Mouse (Mus musculus) embryo, embryonic 11.5 days (tissue): ENCODE results near the gene Dyrk1b.
"Not testable (repeated sequence)": the region's sequence is repeated elsewhere in the genome, so short reads cannot be mapped to it uniquely, and the experiment has no call there.

Source experiments
- DNase-seq: peaks from one replicate; pipeline ENCODE4 v3.0.0-alpha.2; 2012; ENCODE audit warnings: low read depth, low spot score

Dyrk1b gene

DNA sequence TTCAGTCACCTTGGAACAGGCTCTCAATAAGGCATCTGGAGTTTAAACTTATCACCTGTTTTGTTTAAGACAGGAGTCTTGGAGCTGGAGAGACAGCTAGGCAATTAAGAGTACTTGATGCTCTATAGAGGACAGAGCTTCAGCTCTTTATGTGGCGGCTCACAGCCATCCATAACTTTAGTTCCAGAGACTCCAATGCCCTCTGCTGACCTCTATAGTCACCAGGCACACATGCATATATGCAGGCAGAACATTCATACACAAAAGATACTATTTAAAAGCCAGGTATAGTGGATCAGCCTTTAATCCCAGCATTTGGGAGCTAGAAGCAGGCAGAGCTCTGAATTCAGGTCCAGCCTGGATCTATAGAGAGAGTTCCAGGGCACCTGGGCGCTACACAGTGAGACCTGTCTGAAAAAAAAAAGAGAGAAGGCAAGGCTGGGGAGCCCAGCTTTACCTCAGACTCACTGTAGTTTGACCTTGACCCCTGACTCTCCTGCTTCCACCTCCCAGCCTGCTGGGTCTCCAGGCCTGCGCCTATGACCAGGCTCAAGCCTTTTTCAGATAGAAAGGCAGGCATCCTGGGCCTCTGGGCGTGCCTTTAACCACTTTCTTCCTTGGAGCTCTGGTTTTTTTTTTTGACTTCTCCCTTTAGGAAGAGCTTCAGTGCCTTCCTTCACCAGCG is 16.3 kb downstream of the Dyrk1b start:
- no peak for DNase-seq

DNA sequence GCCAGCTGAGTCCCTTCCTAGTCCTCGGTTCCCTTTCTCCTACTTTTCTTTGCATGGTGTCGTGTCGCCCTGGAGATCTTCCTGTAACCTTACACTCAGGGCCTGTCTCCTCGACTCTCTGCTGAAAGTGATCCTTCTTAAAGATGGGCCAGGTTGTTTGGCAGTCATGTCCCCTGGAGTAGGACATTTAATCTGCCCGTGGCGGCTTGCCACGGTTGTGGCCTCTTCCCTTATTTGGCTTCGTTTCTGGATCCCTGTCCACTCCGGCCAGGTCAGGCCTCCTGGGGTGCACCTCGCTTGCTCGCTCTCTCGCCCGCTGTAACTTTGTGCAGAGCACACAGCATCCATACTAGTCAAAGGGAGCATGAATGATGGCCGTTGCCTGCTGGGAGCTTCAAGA is 17.3 kb downstream of the Dyrk1b start:
- no peak for DNase-seq

DNA sequence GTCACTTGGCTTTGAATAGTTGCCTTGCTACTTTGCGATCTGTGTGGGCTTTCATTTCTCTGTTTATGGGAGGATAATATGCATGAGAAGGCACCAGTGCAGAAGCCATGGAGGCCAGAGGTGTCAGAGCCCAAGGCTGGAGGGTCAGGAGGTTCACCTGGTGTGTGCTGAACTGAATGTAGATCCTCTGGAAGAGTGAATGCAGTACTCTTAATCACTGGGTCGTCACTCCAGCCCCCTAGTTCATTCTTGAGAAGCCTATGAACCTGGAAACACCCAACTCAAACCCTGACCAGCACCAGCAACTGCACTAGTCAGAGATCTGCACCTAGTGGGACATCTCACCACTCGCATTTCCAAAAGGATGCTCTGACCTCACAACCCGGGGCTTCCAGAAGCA is 19.8 kb downstream of the Dyrk1b start:
- no peak for DNase-seq

DNA sequence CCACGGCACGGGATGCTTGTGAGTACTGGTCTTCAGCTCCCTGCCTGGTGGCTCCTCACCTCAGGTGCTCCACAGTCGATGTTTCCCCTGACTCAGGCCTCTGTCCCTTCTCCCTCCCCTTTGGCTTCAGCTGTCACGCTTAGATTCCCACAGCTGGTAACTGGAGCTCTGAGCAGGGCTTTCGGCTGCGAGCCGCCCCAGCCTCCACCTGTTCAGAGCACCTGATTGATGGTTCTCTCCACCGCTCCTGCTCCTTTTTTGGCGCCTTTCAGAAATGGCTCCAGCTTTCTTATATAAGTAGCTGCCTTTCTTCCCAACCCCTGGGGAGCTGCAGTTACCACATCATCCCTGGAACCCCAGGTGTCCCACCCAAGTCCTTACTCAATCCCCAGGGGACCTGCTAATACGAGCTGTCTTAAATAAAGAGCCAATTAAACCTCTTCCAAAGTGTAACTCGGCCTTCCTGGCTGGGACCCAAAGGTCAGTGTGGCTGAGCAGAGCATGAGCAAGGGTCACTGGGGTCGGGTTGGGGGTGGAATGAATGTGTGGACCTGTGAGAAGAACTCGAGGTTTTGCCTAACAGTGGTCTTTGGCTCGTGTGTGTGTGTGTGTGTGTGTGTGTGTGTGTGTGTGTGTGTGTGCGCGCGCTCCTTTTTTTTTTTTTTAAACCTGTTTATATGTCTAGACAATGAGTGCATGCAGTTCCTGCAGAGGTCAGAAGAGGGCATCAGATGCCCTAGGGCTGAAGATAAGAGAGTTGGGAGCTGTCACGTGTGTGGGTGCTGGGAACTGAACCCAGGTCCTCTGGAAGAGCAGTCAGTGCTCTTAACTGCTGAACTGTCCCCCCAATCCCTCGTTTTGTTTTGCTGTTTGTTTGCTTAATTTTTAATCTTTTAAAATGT is 24.2 kb downstream of the Dyrk1b start:
- no peak for DNase-seq

DNA sequence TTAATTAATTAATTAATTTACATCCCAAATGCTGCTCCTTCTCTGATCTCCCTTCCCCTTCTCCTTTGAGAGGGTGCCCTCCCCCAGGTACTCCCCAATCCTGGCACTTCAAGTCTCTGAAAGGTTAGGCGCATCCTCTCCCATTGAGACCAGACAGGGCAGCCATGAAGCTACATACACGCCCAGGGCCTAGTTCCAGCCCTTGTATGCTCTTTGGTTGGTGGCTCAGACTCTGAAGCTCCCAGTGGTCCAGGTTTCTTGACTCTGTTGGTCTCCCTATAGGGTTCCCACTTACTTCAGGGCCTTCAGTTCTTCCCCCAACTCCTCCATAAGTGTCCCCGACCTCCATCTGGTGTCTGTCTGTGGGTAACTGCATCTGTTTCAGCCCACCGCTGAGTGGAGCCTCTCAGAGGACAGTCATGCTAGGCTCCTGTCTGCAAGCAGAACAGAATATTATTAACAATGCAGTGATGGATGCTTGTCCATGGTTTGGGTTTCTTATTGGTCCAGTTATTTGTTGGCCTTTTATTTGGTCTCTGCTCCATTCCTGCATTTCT is 26.9 kb downstream of the Dyrk1b start:
- DNase-seq: no peak

DNA sequence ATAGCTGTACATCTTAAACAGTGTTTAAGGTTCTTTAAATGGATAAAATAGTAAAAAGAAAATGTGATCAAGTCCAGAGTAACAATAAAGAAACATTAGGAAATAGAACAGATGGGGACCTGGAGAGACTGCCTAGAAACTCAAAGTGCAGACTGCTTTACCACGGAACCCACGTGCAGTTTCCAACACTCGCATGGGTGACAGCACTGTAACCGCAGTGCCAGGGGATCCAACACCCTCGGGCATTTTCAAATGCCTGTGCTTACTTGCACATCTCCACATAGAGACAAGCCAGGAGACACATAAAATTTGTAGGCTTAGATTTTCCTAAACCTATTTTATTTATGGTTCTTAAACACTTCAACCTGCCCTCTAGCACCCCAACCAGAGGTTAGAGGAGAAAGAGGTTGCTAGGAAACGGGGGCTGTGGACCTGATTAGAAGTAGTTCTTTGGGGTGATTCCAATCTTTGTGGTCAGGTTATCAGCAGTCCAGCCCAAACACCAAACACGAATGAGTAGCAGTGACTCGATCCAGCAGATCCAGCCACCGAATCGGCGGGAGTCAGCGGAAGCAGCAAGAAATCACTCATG is 29.2 kb downstream of the Dyrk1b start:
- DNase-seq: no peak

DNA sequence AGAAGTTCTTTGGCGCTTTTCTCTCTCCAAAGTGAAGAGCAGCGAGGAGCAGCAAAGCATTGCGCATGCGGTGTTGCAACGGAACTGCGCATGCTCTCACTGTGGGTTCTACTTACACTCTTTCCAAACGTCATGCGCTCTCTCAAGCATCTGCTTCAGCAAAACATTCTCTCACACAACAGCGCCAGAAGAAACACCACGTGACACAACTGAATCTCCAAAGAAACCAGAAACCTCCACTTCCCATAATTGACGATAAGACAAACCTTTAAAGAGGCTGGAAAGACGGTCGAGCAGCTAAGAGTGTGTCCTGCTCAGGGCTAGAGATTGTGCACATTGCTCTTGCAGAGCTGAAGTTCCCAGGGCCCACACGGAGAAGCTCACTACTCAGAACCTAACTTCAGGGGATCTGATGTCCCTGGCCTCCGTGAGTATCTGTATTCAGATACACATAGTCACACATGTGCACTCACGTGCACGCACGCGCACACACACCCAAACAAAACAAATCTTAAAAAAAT is 29.8 kb downstream of the Dyrk1b start:
- peak; percentile 45 for DNase-seq

DNA sequence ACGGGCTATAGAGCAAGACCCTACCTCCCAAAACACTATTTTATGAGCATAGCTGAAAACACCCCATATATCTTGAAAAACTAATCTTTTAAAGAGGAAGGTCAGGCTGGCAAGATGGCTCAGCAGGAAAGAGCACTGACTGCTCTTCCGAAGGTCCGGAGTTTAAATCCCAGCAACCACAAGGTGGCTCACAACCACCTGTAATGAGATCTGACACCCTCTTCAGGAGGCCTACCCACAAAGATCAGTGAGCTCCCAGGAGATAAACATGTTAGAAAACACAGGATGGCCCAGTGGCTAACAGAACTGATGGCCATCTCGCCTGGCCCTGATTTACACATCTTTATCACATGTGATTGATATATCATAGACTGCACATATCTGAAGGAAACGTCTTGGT is 31.5 kb downstream of the Dyrk1b start:
- DNase-seq: no peak

DNA sequence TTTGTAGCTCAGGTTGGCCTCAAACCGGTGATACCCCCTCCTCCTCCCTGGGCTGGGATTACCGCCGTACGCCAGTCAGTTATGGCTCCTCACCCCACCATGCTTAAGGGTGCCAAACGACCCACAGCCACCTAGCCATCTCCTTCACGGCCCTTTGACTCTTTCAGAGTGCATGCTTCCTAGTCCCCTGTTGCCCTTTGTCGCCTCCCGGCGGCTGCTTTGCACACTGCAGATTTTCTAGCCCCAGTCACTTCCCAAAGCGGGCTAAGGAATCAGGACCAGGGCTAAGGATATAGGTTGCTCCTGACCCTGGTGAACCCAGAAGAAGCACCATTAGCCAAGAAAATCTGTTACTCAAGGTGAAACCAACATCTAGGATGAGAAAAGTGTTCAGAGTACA is 34.9 kb downstream of the Dyrk1b start:
- no peak for DNase-seq

DNA sequence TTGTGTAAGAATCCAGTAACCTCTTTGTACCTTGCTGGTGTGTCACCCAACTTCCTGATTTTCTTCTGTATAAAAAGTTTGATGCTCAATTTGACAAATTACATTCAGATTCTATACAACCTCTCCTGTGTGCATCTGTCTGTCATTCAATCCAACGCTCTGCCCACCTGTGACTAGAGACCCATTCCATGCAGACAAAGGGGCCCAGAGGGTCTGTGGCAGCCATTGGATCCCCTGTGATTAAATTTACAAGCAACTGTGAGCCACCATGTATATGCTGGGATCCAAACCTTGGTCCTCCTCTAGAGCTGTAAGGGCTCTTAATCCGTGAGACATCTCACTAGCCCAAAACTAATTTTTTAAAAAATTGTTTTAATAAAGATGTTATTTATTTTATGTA is 36.7 kb downstream of the Dyrk1b start:
- DNase-seq: not testable (repeated sequence)

DNA sequence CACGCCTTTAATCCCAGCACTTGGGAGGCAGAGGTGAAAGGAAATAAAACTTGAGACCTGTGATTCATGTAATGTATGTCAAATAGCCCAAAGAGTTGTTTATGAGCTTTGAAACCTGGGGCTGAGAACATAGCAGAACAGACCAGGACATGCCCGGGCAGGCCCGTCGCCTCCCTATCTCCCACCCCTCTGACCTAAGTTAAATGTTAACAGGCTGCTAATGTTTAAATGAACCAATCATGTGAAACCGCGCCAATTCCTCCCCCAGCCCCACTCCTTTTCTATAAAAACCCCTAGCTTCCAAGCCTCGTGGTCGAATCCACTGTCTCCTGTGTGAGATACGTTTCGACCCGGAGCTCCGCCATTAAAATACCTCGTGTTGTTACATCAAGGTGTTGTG is 38.5 kb downstream of the Dyrk1b start:
- not testable (repeated sequence) for DNase-seq

DNA sequence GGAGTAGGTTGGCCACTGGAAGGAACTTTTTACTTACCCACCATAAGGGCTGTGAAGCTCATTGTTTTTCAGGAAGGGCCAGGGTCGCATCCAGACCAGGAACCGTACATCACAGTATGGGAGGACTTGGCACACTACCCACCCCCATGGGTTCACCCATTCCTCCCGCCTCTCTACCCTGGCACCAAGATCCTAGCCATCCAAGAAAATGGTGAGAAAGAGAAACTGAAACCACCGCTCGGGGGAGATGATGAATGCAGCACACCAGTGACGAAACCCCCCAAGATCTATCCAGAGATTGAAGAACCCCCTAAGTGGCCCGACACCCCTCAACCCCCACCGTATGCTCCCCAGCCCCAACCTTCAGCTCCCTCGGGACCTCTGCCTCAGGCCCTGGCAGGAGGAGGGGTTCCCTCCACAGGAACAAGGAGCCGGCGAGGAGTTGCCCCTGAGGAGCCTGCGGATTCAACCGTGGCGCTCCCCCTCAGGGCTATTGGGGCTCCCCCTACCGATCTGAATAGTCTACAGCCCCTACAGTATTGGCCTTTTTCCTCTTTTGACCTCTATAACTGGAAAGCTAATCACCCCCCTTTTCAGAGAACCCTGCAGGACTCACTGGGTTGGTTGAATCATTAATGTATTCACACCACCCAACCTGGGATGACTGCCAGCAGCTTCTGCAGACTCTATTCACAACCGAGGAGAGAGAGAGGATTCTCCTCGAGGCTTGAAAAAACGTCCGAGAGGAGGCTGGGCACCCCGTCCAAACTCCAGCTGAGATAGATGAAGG is 39.9 kb downstream of the Dyrk1b start:
- DNase-seq: not testable (repeated sequence)

DNA sequence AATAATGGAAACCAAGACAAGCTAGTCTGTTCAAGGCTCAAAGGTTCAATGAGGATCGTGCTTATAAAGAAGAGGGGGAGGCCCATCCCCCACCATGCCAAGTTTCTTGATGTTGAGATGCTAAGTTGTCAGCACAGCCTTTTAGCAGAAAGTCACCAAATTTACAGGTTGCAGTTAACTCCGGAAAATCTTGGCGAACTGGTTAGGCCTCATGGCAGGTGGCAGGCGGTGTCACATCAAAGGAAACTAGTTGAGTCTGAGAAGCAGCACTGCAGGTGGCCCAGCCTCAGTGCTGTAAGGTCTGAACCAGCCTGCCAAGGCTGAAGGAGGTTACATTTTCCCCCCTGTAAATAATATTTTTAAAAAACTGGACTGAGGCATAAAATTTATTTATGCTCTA is 47.6 kb downstream of the Dyrk1b start:
- not testable (repeated sequence) for DNase-seq

DNA sequence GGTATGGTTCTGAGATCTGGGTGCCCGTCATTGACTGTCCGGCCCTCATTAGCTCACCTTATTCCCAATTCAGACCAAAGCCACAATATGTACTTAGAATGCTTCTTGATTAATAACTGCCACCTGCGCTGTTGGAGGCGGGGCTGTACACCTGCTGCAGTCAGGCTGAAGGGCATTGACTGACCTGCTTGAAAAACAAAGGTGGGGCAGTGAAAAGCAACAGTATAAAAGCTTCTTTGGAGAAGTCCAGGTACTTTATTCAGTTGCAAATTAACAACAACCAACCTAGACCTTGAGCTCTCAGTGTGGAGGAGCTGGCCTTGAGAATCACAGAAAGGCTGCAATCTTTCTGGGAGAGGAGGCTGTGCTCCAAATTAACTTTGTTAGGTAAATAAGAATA is 48.2 kb downstream of the Dyrk1b start:
- DNase-seq: not testable (repeated sequence)
